Mouse (Mus musculus) ES-E14 (cell line): ENCODE measurements around the gene Rab32. TPM values are rescaled to one million over a fixed set of nuclear protein-coding genes. Genes with fewer than 3 reads are reported as not detected.
"Not testable (repeated sequence)": the region's sequence is repeated elsewhere in the genome, so short reads cannot be mapped to it uniquely, and the experiment has no call there.

Source experiments
- DNase-seq: peaks from one replicate; pipeline ENCODE4 v3.0.0-alpha.2; 2013; ENCODE audit warnings: low read depth, low spot score
- H3K27ac ChIP-seq: 2 replicates; pipeline ENCODE4 v1.5.1; 2012; ENCODE audit warnings: low read depth, mild to moderate bottlenecking, low read length, moderate library complexity, mixed read lengths; ENCODE audit not compliant: poor library complexity, insufficient read depth, severe bottlenecking
- H3K36me3 ChIP-seq: 2 replicates; pipeline ENCODE4 v1.6.1; 2012; ENCODE audit warnings: mild to moderate bottlenecking, low read length, moderate library complexity, mixed read lengths; ENCODE audit not compliant: control insufficient read depth, poor library complexity, insufficient read depth, severe bottlenecking
- H3K4me1 ChIP-seq, 2 experiments: fragments of 150-350 bp in 1 of 2; sonication (generic) in 1 of 2; 2 replicates each; pipeline ENCODE4 v1.6.1; 2012; ENCODE audit warnings: low read length in 2 of 2, mild to moderate bottlenecking in 1 of 2, mixed read lengths in 1 of 2; ENCODE audit not compliant: control insufficient read depth in 2 of 2, insufficient read depth in 2 of 2, poor library complexity in 1 of 2
- H3K4me3 ChIP-seq, 2 experiments: fragments of 150-350 bp in 1 of 2; sonication (generic) in 1 of 2; 2 replicates each; pipeline ENCODE4 v1.5.1; 2012; ENCODE audit warnings: low read length in 2 of 2, low read depth in 1 of 2, mild to moderate bottlenecking in 1 of 2, mixed read lengths in 1 of 2; ENCODE audit not compliant: insufficient read depth in 1 of 2, poor library complexity in 1 of 2, severe bottlenecking in 1 of 2
- H3K9ac ChIP-seq: 2 replicates; pipeline ENCODE4 v1.6.1; 2012; ENCODE audit warnings: low read depth, mild to moderate bottlenecking, low read length, mixed read lengths; ENCODE audit not compliant: poor library complexity, insufficient read depth, severe bottlenecking
- H3K9me3 ChIP-seq: fragments of 150-350 bp; sonication (generic); 2 replicates; pipeline ENCODE4 v1.6.1; 2012; ENCODE audit warnings: low read depth, mild to moderate bottlenecking, low read length; ENCODE audit not compliant: control insufficient read depth, insufficient read depth
- CHD2 ChIP-seq: IDR thresholded peaks from 2 replicates; pipeline ENCODE4 v1.6.1; 2014; ENCODE audit warnings: mild to moderate bottlenecking, low read depth, low read length, inconsistent platforms
- HCFC1 ChIP-seq: IDR thresholded peaks from 2 replicates; pipeline ENCODE4 v1.6.1; 2012; ENCODE audit warnings: low read length, inconsistent platforms, borderline replicate concordance; ENCODE audit not compliant: insufficient read depth
- MAFK ChIP-seq: IDR thresholded peaks from 2 replicates; pipeline ENCODE4 v1.6.1; 2014; ENCODE audit warnings: mild to moderate bottlenecking, low read depth, low read length, inconsistent platforms; ENCODE audit not compliant: insufficient read depth
- ZC3H11A ChIP-seq: IDR thresholded peaks from 2 replicates; pipeline ENCODE4 v1.6.1; 2012; ENCODE audit warnings: low read depth, mild to moderate bottlenecking, inconsistent platforms, low read length, borderline replicate concordance
- ZNF384 ChIP-seq: IDR thresholded peaks from 2 replicates; pipeline ENCODE4 v1.6.1; 2012; ENCODE audit warnings: low read depth, low read length, inconsistent platforms
- in situ Hi-C, 2 experiments: fragments of 600-800 bp; cut with MboI; formaldehyde crosslinking; loops; one replicate each; pipeline ENCODE4 v1.15.1; 2025; ENCODE audit warnings: low sequenced_read_pairs in 2 of 2, inconsistent platforms in 1 of 2; ENCODE audit not compliant: unreplicated experiment in 2 of 2
- total RNA-seq: library from RNA; depleted of rRNA; stranded (reverse); fragments of 300-350 nt; gene quantifications from 2 replicates; pipeline ENCODE4 v1.2.3, GENCODE M21; 2012; rRNA removed

The Rab32 gene
- 1.0 and 1.8 TPM in 2 replicates for total RNA-seq

- H3K9me3 ChIP-seq = no peaks in the 10 kb centered on the region
- in situ Hi-C loops = loop anchor here in 1 of 2 experiments (25.0 kb wide), 1 partner anchor 195 kb away; no protein-coding TSS in a partner anchor
- H3K4me1 ChIP-seq = no peaks in the 10 kb centered on the region
- peak within 1 kb of the TSS; percentile 77 for H3K9ac ChIP-seq
- peak; percentile 85 for DNase-seq
- H3K27ac ChIP-seq = no peak within 1 kb of the TSS
- TF ChIP-seq CHD2 (no peak), ZC3H11A (peak; percentile 78), HCFC1 (no peak)
- H3K4me3 ChIP-seq = peak within 1 kb of the TSS; percentile 73 to 85
- H3K36me3 ChIP-seq = no peaks in the 10 kb centered on the region
These were observed at the start of gene Rab32 for GRCm38 (mm10) chr10:10557570-10558336. TSS of gene Rab32 (minus strand) at chr10:10558265.

- no peak overlapping the region for H3K4me3 ChIP-seq
- H3K27ac ChIP-seq = no peak overlapping the region
- no peaks in the 10 kb centered on the region for H3K4me1 ChIP-seq
- DNase-seq = no peak
- H3K9ac ChIP-seq = no peak overlapping the region
- no peak for TF ChIP-seq CHD2
- TF ChIP-seq MAFK = no peak
- no peak for TF ChIP-seq HCFC1
- TF ChIP-seq ZC3H11A = no peak
- no peak for TF ChIP-seq ZNF384
- H3K36me3 ChIP-seq = no peaks in the 10 kb centered on the region
- in situ Hi-C loops = no loop called here
- no peaks in the 10 kb centered on the region for H3K9me3 ChIP-seq
These were observed 42.7 kb upstream of the Rab32 start for GRCm38 (mm10) chr10:10600771-10601170.

GRCm38 (mm10) chr10:10597495-10597894, 39.4 kb upstream of the Rab32 start:
- H3K4me1 ChIP-seq, in situ Hi-C loops, H3K9ac ChIP-seq, H3K4me3 ChIP-seq, H3K9me3 ChIP-seq, DNase-seq, H3K27ac ChIP-seq, H3K36me3 ChIP-seq: not testable (repeated sequence)

GRCm38 (mm10) chr10:10580811-10581210, 22.7 kb upstream of the Rab32 start:
- H3K4me3 ChIP-seq = no peak overlapping the region
- TF ChIP-seq CHD2 = no peak
- TF ChIP-seq MAFK = no peak
- TF ChIP-seq ZC3H11A = no peak
- TF ChIP-seq HCFC1 = no peak
- TF ChIP-seq ZNF384 = no peak
- no peaks in the 10 kb centered on the region for H3K9me3 ChIP-seq
- DNase-seq = no peak
- H3K4me1 ChIP-seq = no peaks in the 10 kb centered on the region
- H3K36me3 ChIP-seq = no peaks in the 10 kb centered on the region
- H3K9ac ChIP-seq = no peak overlapping the region
- in situ Hi-C loops = no loop called here
- H3K27ac ChIP-seq = no peak overlapping the region

GRCm38 (mm10) chr10:10579821-10580220, 21.8 kb upstream of the Rab32 start:
- Histone ChIP-seq H3K36me3 (no peaks in the 10 kb centered on the region), H3K9me3 (no peaks in the 10 kb centered on the region), H3K9ac (no peak overlapping the region), H3K4me3 (no peak overlapping the region), H3K27ac (no peak overlapping the region), H3K4me1 (no peaks in the 10 kb centered on the region)
- no peak for DNase-seq
- in situ Hi-C loops = no loop called here
- no peak for TF ChIP-seq MAFK
- TF ChIP-seq HCFC1 = no peak
- TF ChIP-seq ZNF384 = no peak
- TF ChIP-seq ZC3H11A = no peak
